Comparison of ENCODE assay signal across 10 mouse cellular contexts in the genomic region with DNA sequence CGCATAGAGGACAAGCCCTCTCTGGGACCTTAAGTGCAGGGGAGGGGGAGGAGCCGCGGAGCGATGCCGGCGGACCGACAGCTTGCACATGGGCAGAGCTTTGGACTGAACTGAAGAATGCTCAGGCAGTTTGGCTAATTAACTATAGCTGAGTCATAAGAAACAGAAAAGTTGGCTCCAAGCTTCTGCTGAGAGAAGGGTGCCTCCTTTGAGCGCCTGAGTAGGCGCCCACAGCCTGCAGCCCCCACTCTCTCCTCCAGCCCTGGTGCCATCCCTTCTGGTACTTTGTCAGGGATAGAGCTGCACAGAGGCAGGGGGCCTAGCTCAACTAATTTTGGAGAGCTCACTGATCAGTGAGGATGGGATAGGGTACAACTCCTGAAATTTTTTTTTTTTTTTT. TPM values are rescaled to one million over a fixed set of nuclear protein-coding genes. Genes with fewer than 3 reads are reported as not detected.
DNase-seq lines count a peak whose midpoint lies in the region; ATAC-seq and TF ChIP-seq lines count a peak whose summit lies in the region.
"Had no signal": no experiment of that assay in that cellular context is flagged by ENCODE, and none has a peak within 500 bp of the region (broad histone marks: within the 10 kb centered on the region; RNA-seq: fewer than 3 reads in every experiment).

No protein-coding gene starts in this region.

- H3K4me2 ChIP-seq in forebrain, embryonic 14.5 days (ENCODE audit: low read length), result no peak overlapping the region
- no peak overlapping the region for H3K4me2 ChIP-seq in forebrain, embryonic 12.5 days
- H3K4me2 ChIP-seq in intestine, embryonic 16.5 days (ENCODE audit: low read depth, low read length), result no peak overlapping the region
- no peak overlapping the region for H3K4me2 ChIP-seq in lung, postnatal 0 days (replicated peaks; ENCODE audit: low read depth, low read length)
- H3K4me2 ChIP-seq: limb, embryonic 12.5 days; neural tube, embryonic 12.5 days had no signal

- H3K4me1 ChIP-seq in forebrain, embryonic 14.5 days (ENCODE audit: control insufficient read depth, insufficient read depth, low read length), result no peaks in the 10 kb centered on the region
- no peaks in the 10 kb centered on the region for H3K4me1 ChIP-seq in forebrain, embryonic 12.5 days
- peaks cover 14% of the 10 kb centered on the region for H3K4me1 ChIP-seq in intestine, embryonic 16.5 days (ENCODE audit: control insufficient read depth, insufficient read depth, low read length)
- no peaks in the 10 kb centered on the region for H3K4me1 ChIP-seq in lung, postnatal 0 days (ENCODE audit: insufficient read depth, low read depth, low read length)
- H3K4me1 ChIP-seq: limb, embryonic 12.5 days; neural tube, embryonic 12.5 days had no signal

- DNase-seq in forebrain, embryonic 14.5 days (ENCODE audit: low spot score), result peak; percentile 24
- peak; percentile 50 for DNase-seq in MN1 (ENCODE audit: low spot score)
- peak; percentile 39 for DNase-seq in lung, postnatal 0 days (ENCODE audit: low spot score)
- DNase-seq in gastrocnemius, postnatal 4 days (ENCODE audit: low spot score in 2 of 2), result no peak

- H3K27ac ChIP-seq in forebrain, embryonic 14.5 days (ENCODE audit: low read depth, low read length), result no peak overlapping the region
- no peak overlapping the region for H3K27ac ChIP-seq in forebrain, embryonic 12.5 days
- no peak overlapping the region for H3K27ac ChIP-seq in intestine, embryonic 16.5 days (ENCODE audit: low read length)
- no peak overlapping the region for H3K27ac ChIP-seq in lung, postnatal 0 days (ENCODE audit: low read length)
- H3K27ac ChIP-seq: limb, embryonic 12.5 days; neural tube, embryonic 12.5 days had no signal

- no peaks in the 10 kb centered on the region for H3K27me3 ChIP-seq in forebrain, embryonic 14.5 days (replicated peaks; ENCODE audit: control insufficient read depth, insufficient read depth, low read length)
- H3K27me3 ChIP-seq in forebrain, embryonic 12.5 days, result no peaks in the 10 kb centered on the region
- no peaks in the 10 kb centered on the region for H3K27me3 ChIP-seq in intestine, embryonic 16.5 days (replicated peaks; ENCODE audit: control insufficient read depth, insufficient read depth, low read length)
- H3K27me3 ChIP-seq in lung, postnatal 0 days (replicated peaks; ENCODE audit: insufficient read depth, low read length), result no peaks in the 10 kb centered on the region
- H3K27me3 ChIP-seq: limb, embryonic 12.5 days; neural tube, embryonic 12.5 days had no signal

- WGBS in forebrain, embryonic 14.5 days, result 34% methylated on average over 9 of the region's 9 CpGs
- WGBS in forebrain, embryonic 12.5 days, result 43% methylated on average over 9 of the region's 9 CpGs
- 47% methylated on average over 9 of the region's 9 CpGs for WGBS in intestine, embryonic 16.5 days
- WGBS in lung, postnatal 0 days, result 24% methylated on average over 9 of the region's 9 CpGs

- H3K9me3 ChIP-seq in forebrain, embryonic 14.5 days (replicated peaks; ENCODE audit: control insufficient read depth, low read length), result no peaks in the 10 kb centered on the region
- H3K9me3 ChIP-seq in forebrain, embryonic 12.5 days, result no peaks in the 10 kb centered on the region
- no peaks in the 10 kb centered on the region for H3K9me3 ChIP-seq in intestine, embryonic 16.5 days (ENCODE audit: control insufficient read depth, low read length)
- no peaks in the 10 kb centered on the region for H3K9me3 ChIP-seq in lung, postnatal 0 days (ENCODE audit: low read length)
- H3K9me3 ChIP-seq: limb, embryonic 12.5 days; neural tube, embryonic 12.5 days had no signal

- no peak for ATAC-seq in forebrain, embryonic 14.5 days
- no peak for ATAC-seq in forebrain, embryonic 12.5 days (ENCODE audit: low FRiP score)
- ATAC-seq in intestine, embryonic 16.5 days, result peak; percentile 56
- ATAC-seq in lung, postnatal 0 days, result peak; percentile 53
- no peak for ATAC-seq in erythroblast, adult 5-6 weeks (replicated peaks; ENCODE audit: low FRiP score, poor library complexity, severe bottlenecking)
- ATAC-seq in megakaryocyte-erythroid progenitor cell, adult 5-6 weeks (replicated peaks; ENCODE audit: low FRiP score, low TSS enrichment, poor library complexity, severe bottlenecking), result no peak

- TF ChIP-seq CTCF in lung, postnatal 0 days (IDR thresholded peaks at IDR 0.05), result no peak

- no peak overlapping the region for H3K9ac ChIP-seq in forebrain, embryonic 14.5 days (ENCODE audit: low read length)
- no peak overlapping the region for H3K9ac ChIP-seq in forebrain, embryonic 12.5 days
- H3K9ac ChIP-seq in intestine, embryonic 16.5 days (ENCODE audit: low read depth, low read length), result no peak overlapping the region
- H3K9ac ChIP-seq in lung, postnatal 0 days (replicated peaks; ENCODE audit: low read depth), result no peak overlapping the region
- H3K9ac ChIP-seq: limb, embryonic 12.5 days; neural tube, embryonic 12.5 days had no signal

- no peak for TF ChIP-seq EP300 in lung, postnatal 0 days (IDR thresholded peaks at IDR 0.05)

- no peak overlapping the region for H3K4me3 ChIP-seq in forebrain, embryonic 14.5 days (ENCODE audit: low read depth, low read length)
- no peak overlapping the region for H3K4me3 ChIP-seq in forebrain, embryonic 12.5 days (replicated peaks)
- no peak overlapping the region for H3K4me3 ChIP-seq in intestine, embryonic 16.5 days (ENCODE audit: low read length)
- H3K4me3 ChIP-seq in lung, postnatal 0 days (ENCODE audit: low read depth, low read length), result no peak overlapping the region
- H3K4me3 ChIP-seq: limb, embryonic 12.5 days; neural tube, embryonic 12.5 days had no signal

- H3K36me3 ChIP-seq in forebrain, embryonic 14.5 days (ENCODE audit: control insufficient read depth, insufficient read depth, low read length), result no peaks in the 10 kb centered on the region
- H3K36me3 ChIP-seq in forebrain, embryonic 12.5 days (replicated peaks), result no peaks in the 10 kb centered on the region
- no peaks in the 10 kb centered on the region for H3K36me3 ChIP-seq in intestine, embryonic 16.5 days (ENCODE audit: control insufficient read depth, insufficient read depth, low read length)
- H3K36me3 ChIP-seq in lung, postnatal 0 days (ENCODE audit: insufficient read depth, low read length), result no peaks in the 10 kb centered on the region
- H3K36me3 ChIP-seq: limb, embryonic 12.5 days; neural tube, embryonic 12.5 days had no signal

RNA-seq across cellular contexts. Expression of a gene that starts 27.9 kb away (rescaled TPM):
- 1.8 and 2.4 TPM in 2 replicates for polyA plus RNA-seq in forebrain, embryonic 14.5 days (2014; fragmentation: Nextera tagmentation; extraction: Ambion mirVana)
- polyA plus RNA-seq in forebrain, embryonic 12.5 days (2016; fragmentation: Nextera tagmentation; extraction: Ambion mirVana), result 1.4 and 1.8 TPM in 2 replicates
- polyA plus RNA-seq in intestine, embryonic 16.5 days (2015; fragmentation: Nextera tagmentation; extraction: Ambion mirVana), result 1.2 and 1.3 TPM in 2 replicates
- polyA plus RNA-seq in lung, postnatal 0 days (2015; fragmentation: Nextera tagmentation; extraction: Ambion mirVana), result 2.9 and 3.1 TPM in 2 replicates
- total RNA-seq in erythroblast, adult 5-6 weeks (2015; ENCODE audit: low replicate concordance), result 0.19 and 1.5 TPM in 2 replicates
- total RNA-seq in erythroblast, adult 5-6 weeks (2017; ENCODE audit: low replicate concordance), result 1.2 and 3.1 TPM in 2 replicates
- 10 to 100 TPM; 18.1 to 19.3 TPM for total RNA-seq in gastrocnemius, postnatal 4 days (2021)
- 3.3 and 7.0 TPM in 2 replicates for total RNA-seq in megakaryocyte-erythroid progenitor cell, adult 5-6 weeks (2014; fragmentation: Nextera tagmentation)
- total RNA-seq in megakaryocyte-erythroid progenitor cell, adult 5-6 weeks (2017), result 4.7 and 6.5 TPM in 2 replicates

Comparison
In these comparisons a context has a peak if more than half of its experiments do, and no peak if none do; other contexts are left out.
1. ATAC-seq: peak in intestine, embryonic 16.5 days (single experiment) and lung, postnatal 0 days (single experiment); none in forebrain, embryonic 14.5 days (single experiment), forebrain, embryonic 12.5 days (single experiment), erythroblast, adult 5-6 weeks (single experiment) and megakaryocyte-erythroid progenitor cell, adult 5-6 weeks (single experiment).
2. DNase-seq: peak in forebrain, embryonic 14.5 days (single experiment), MN1 (single experiment) and lung, postnatal 0 days (single experiment); none in gastrocnemius, postnatal 4 days (0 of 2).